Mouse (Mus musculus): Measurements from ENCODE around the gene Ubqln4. TPM values are rescaled to one million over a fixed set of nuclear protein-coding genes. Genes with fewer than 3 reads are reported as not detected.

Gene Ubqln4
- total and polyA plus RNA-seq, 3 experiments: 43.6 to 171 (median 83.0) TPM

DNA sequence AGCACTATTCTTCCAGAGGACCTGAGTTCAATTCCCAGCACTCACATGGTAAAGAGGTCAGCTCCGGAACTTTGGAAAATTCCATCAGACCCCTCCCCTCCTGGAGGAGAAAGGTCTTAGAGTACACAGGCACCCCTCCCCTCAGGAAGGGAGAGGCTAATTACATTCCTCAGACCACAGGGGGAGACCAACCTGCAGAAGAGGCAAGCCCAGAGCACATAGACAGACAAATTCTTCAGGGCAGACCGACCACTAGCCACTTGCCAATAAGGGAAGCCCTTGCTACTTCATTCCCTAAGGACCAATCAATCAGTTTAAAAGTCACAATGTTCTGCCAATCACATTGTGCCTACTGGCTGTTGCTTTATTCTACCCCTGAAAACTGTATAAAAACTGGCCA lies 19.3 kb downstream of the Ubqln4 start:
- peaks cover 0 to 7% of the 10 kb centered on the region in 2 experiments; a peak in 2 of 4 replicates for H3K36me3 ChIP-seq (ENCODE audit: control insufficient read depth in 1 of 2, insufficient read depth in 2 of 2, low read length in 2 of 2)
- H3K4me3 ChIP-seq (ENCODE audit: control insufficient read depth in 1 of 2, insufficient read depth in 1 of 2, low read depth in 2 of 2, low read length in 2 of 2): no peak overlapping the region
- no peak overlapping the region for H3K27ac ChIP-seq (ENCODE audit: control insufficient read depth, low read depth, low read length)
- H3K27me3 ChIP-seq (ENCODE audit: control insufficient read depth in 1 of 2, insufficient read depth in 2 of 2, low read length in 2 of 2): no peaks in the 10 kb centered on the region
- no peak overlapping the region for H3K9ac ChIP-seq (ENCODE audit: control insufficient read depth, low read depth, low read length, poor library complexity, severe bottlenecking)
- H3K79me2 ChIP-seq (ENCODE audit: control insufficient read depth, insufficient read depth, low read length, poor library complexity): no peaks in the 10 kb centered on the region
- no peaks in the 10 kb centered on the region for H3K4me1 ChIP-seq (ENCODE audit: control insufficient read depth in 1 of 2, insufficient read depth in 2 of 2, low read length in 2 of 2)
- DNase-seq (ENCODE audit: low read depth, low spot score): no peak
- H3K9me3 ChIP-seq (replicated peaks; ENCODE audit: insufficient read depth, low read length): no peaks in the 10 kb centered on the region
- no peak for TF ChIP-seq MYC (IDR thresholded peaks at IDR 0.05; ENCODE audit: low read depth, low read length)

DNA sequence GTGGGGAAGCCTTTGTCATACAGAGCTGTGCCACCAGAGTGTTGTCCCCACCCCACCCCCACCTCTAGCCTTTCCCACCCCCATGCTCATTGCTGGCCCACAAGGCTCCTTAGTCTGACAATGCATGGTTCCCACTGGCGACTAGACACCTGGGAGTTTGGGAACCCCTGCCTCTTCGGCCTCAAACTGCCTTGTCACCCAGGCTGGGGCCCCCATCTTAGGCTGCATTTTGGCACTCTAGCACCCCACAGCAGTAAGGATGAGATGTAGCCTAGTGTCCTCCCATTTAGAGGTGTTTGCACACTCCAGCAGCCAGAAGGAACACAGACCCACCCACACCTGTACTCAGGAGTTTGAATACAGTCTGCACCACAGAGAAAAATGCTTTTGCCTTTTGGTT lies 20.3 kb downstream of the Ubqln4 start:
- H3K36me3 ChIP-seq (ENCODE audit: control insufficient read depth in 1 of 2, insufficient read depth in 2 of 2, low read length in 2 of 2): peaks cover 2 to 3% of the 10 kb centered on the region in 2 experiments; a peak in 3 of 4 replicates
- H3K79me2 ChIP-seq (ENCODE audit: control insufficient read depth, insufficient read depth, low read length, poor library complexity): no peaks in the 10 kb centered on the region
- no peak overlapping the region for H3K9ac ChIP-seq (ENCODE audit: control insufficient read depth, low read depth, low read length, poor library complexity, severe bottlenecking)
- no peaks in the 10 kb centered on the region for H3K9me3 ChIP-seq (replicated peaks; ENCODE audit: insufficient read depth, low read length)
- H3K4me3 ChIP-seq (ENCODE audit: control insufficient read depth in 1 of 2, insufficient read depth in 1 of 2, low read depth in 2 of 2, low read length in 2 of 2): no peak overlapping the region
- peaks cover 0 to 7% of the 10 kb centered on the region in 2 experiments; a peak in 2 of 4 replicates for H3K4me1 ChIP-seq (ENCODE audit: control insufficient read depth in 1 of 2, insufficient read depth in 2 of 2, low read length in 2 of 2)
- no peak for TF ChIP-seq GATA1 (IDR thresholded peaks at IDR 0.05; ENCODE audit: low read depth, low read length)
- TF ChIP-seq UBTF (IDR thresholded peaks at IDR 0.05; ENCODE audit: borderline replicate concordance, insufficient read depth, low read depth, low read length): no peak
- no peak for TF ChIP-seq ZMIZ1 (IDR thresholded peaks at IDR 0.05; ENCODE audit: low read depth, low read length)
- TF ChIP-seq MAZ (IDR thresholded peaks at IDR 0.05; ENCODE audit: low read depth, low read length): no peak
- TF ChIP-seq RCOR1 (IDR thresholded peaks at IDR 0.05; ENCODE audit: low read depth, low read length): no peak
- no peak for TF ChIP-seq ZNF384 (IDR thresholded peaks at IDR 0.05; ENCODE audit: low read depth, low read length)
- no peak for TF ChIP-seq BHLHE40 (IDR thresholded peaks at IDR 0.05; ENCODE audit: borderline replicate concordance, low read depth, low read length)
- no peak for TF ChIP-seq E2F4 (IDR thresholded peaks at IDR 0.05; ENCODE audit: borderline replicate concordance, low read depth, low read length)
- H3K27me3 ChIP-seq (ENCODE audit: control insufficient read depth in 1 of 2, insufficient read depth in 2 of 2, low read length in 2 of 2): no peaks in the 10 kb centered on the region
- no peak for DNase-seq (ENCODE audit: low read depth, low spot score)
- H3K27ac ChIP-seq (ENCODE audit: control insufficient read depth, low read depth, low read length): no peak overlapping the region

DNA sequence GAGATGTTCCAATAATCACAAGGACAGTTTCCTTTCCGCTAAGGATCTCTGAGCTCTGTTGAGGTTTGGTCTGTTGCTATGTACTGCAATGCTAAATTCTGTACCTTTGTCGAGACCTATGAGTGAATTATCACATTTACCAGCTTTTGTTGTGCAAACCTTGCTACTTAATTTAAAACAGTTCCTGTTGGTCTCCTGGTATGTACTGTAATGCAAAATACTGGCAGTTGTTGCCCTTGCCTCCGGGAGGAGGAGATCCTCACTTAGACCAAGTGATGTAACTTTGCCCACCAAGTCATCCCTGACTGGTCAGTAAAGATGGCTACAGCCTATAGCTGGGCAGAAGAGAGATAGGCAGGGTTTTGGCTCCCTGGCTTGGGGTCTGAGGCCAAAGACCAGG lies 22.0 kb downstream of the Ubqln4 start, which contains the start of gene Ssr2:
Gene Ssr2 (plus strand): TSS at position 337 of the 400 bp plus-strand sequence.
- H3K4me3 ChIP-seq (ENCODE audit: control insufficient read depth in 1 of 2, insufficient read depth in 1 of 2, low read depth in 2 of 2, low read length in 2 of 2): no peak within 1 kb of the TSS
- H3K9me3 ChIP-seq (replicated peaks; ENCODE audit: insufficient read depth, low read length): no peaks in the 10 kb centered on the region
- DNase-seq (ENCODE audit: low read depth, low spot score): no peak
- no peak within 1 kb of the TSS for H3K9ac ChIP-seq (ENCODE audit: control insufficient read depth, low read depth, low read length, poor library complexity, severe bottlenecking)
- TF ChIP-seq MAX (IDR thresholded peaks at IDR 0.05; ENCODE audit: low read length) (no peak), MXI1 (IDR thresholded peaks at IDR 0.05; ENCODE audit: low read depth, low read length) (no peak), E2F4 (IDR thresholded peaks at IDR 0.05; ENCODE audit: borderline replicate concordance, low read depth, low read length) (no peak), MEF2A (IDR thresholded peaks at IDR 0.05; ENCODE audit: extremely low read depth, insufficient replicate concordance, low read depth, low read length, poor library complexity, severe bottlenecking) (no peak), GATA1 (IDR thresholded peaks at IDR 0.05; ENCODE audit: low read depth, low read length) (no peak), NRF1 (IDR thresholded peaks at IDR 0.05; ENCODE audit: insufficient read depth, low read depth, low read length, poor library complexity, severe bottlenecking) (no peak), CTCF (IDR thresholded peaks at IDR 0.05 in 2 of 3, conservative IDR thresholded peaks at IDR 0.05 in 1 of 3; ENCODE audit: control insufficient read depth in 1 of 3, insufficient read depth in 1 of 3, low read depth in 2 of 3, low read length in 3 of 3, poor library complexity in 1 of 3, severe bottlenecking in 1 of 3) (no peak), ZMIZ1 (IDR thresholded peaks at IDR 0.05; ENCODE audit: low read depth, low read length) (no peak), ZNF384 (IDR thresholded peaks at IDR 0.05; ENCODE audit: low read depth, low read length) (no peak), MYB (IDR thresholded peaks at IDR 0.05; ENCODE audit: low read depth, low read length) (no peak), POLR2AphosphoS5 (IDR thresholded peaks at IDR 0.05; ENCODE audit: borderline replicate concordance, low read depth, low read length) (no peak), GABPA (IDR thresholded peaks at IDR 0.05; ENCODE audit: low read depth, low read length) (no peak), JUND (IDR thresholded peaks at IDR 0.05; ENCODE audit: low read depth, low read length) (no peak), ZKSCAN1 (IDR thresholded peaks at IDR 0.05; ENCODE audit: low read depth, low read length) (no peak), RCOR1 (IDR thresholded peaks at IDR 0.05; ENCODE audit: low read depth, low read length) (no peak), RAD21 (IDR thresholded peaks at IDR 0.05; ENCODE audit: low read depth, low read length) (no peak), BHLHE40 (IDR thresholded peaks at IDR 0.05; ENCODE audit: borderline replicate concordance, low read depth, low read length) (no peak), POLR2AphosphoS2 (IDR thresholded peaks at IDR 0.05; ENCODE audit: low read length) (no peak)
- peaks cover 13% of the 10 kb centered on the region for H3K79me2 ChIP-seq (ENCODE audit: control insufficient read depth, insufficient read depth, low read length, poor library complexity)
- H3K27me3 ChIP-seq (ENCODE audit: control insufficient read depth in 1 of 2, insufficient read depth in 2 of 2, low read length in 2 of 2): no peaks in the 10 kb centered on the region
- H3K36me3 ChIP-seq (ENCODE audit: control insufficient read depth in 1 of 2, insufficient read depth in 2 of 2, low read length in 2 of 2): peaks cover 0 to 10% of the 10 kb centered on the region in 2 experiments; a peak in 2 of 4 replicates
- no peak within 1 kb of the TSS for H3K27ac ChIP-seq (ENCODE audit: control insufficient read depth, low read depth, low read length)
- peaks cover 0 to 13% of the 10 kb centered on the region in 2 experiments; a peak in 2 of 4 replicates for H3K4me1 ChIP-seq (ENCODE audit: control insufficient read depth in 1 of 2, insufficient read depth in 2 of 2, low read length in 2 of 2)

Measured in MEL (cell line).